Mouse (Mus musculus): ENCODE measurements around the gene Hus1b.

DNA sequence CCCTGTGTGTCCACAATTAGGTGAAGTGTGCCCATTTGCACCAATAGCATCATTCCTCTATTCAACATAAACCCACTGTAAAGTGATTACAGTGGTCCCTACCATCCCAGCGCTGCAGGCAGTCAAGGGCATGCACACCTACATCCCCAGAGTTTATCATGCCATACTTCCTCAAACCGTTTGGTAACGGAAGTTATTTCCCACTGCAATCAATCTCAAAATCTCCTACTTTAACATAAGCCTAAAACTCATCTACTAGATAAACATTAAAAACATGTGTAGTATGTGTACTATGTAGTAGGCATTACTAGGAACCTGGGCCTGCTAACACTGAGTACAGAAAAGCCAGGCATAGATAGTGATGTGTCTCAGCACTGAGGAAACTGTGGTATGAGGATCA, 23.5 kb upstream of the Hus1b start:
- no peak for TF ChIP-seq CTCF (IDR thresholded peaks at IDR 0.05; ENCODE audit: low read depth)
- no peak for TF ChIP-seq EP300 (IDR thresholded peaks at IDR 0.05; ENCODE audit: low read depth)
